Mouse (Mus musculus) limb, embryonic 13.5 days (tissue): ENCODE data around the gene Th. TPM values are rescaled to one million over a fixed set of nuclear protein-coding genes. Genes with fewer than 3 reads are reported as not detected.

Experiments
- ATAC-seq: fragments of 200-750 bp; cut with Nextera tagmentation; 2 replicates; pipeline ENCODE4 v1.8.0; 2017; ENCODE audit warnings: low read depth, moderate number of reproducible peaks, moderate TSS enrichment; ENCODE audit not compliant: low FRiP score
- H3K27ac ChIP-seq: fragments of 300-500 bp; sonication (generic); 2 replicates; pipeline ENCODE4 v1.5.1; 2015; ENCODE audit warnings: inconsistent platforms, mild to moderate bottlenecking, moderate library complexity
- H3K27me3 ChIP-seq: fragments of 300-500 bp; sonication (generic); 2 replicates; pipeline ENCODE4 v1.6.1; 2015; ENCODE audit warnings: mild to moderate bottlenecking, inconsistent platforms
- H3K36me3 ChIP-seq: fragments of 300-500 bp; sonication (generic); 2 replicates; pipeline ENCODE4 v1.6.1; 2015; ENCODE audit warnings: inconsistent platforms, mild to moderate bottlenecking, moderate library complexity
- H3K4me1 ChIP-seq: fragments of 300-500 bp; sonication (generic); 2 replicates; pipeline ENCODE4 v1.6.1; 2015; ENCODE audit warnings: inconsistent platforms
- H3K4me2 ChIP-seq: fragments of 300-500 bp; sonication (generic); replicated peaks from 2 replicates; pipeline ENCODE4 v1.6.1; 2015; ENCODE audit warnings: inconsistent platforms, mild to moderate bottlenecking, moderate library complexity
- H3K4me3 ChIP-seq: fragments of 300-500 bp; sonication (generic); 2 replicates; pipeline ENCODE4 v1.5.1; 2015; ENCODE audit warnings: moderate library complexity, mild to moderate bottlenecking, inconsistent platforms
- H3K9ac ChIP-seq: fragments of 300-500 bp; sonication (generic); 2 replicates; pipeline ENCODE4 v1.6.1; 2015; ENCODE audit warnings: mild to moderate bottlenecking, inconsistent platforms
- H3K9me3 ChIP-seq: fragments of 300-500 bp; sonication (generic); 2 replicates; pipeline ENCODE4 v1.6.1; 2016; ENCODE audit warnings: inconsistent platforms
- WGBS: fragments of 180-500 bp; shearing (Covaris S2); methylation state at CpG from one replicate; pipeline ENCODE4 v1.1.7; 2015; 5-methylcytosine and 5-hydroxymethylcytosine counted together
- polyA plus RNA-seq: library from polyadenylated mRNA; unstranded; fragments of >200 nt; fragmentation: Nextera tagmentation; extraction: Ambion mirVana; gene quantifications from 2 replicates; pipeline ENCODE4 v1.2.1, GENCODE M21; 2015

The Th gene
- polyA plus RNA-seq, 1 experiment from 2014 or later, result 0.46 TPM

GRCm38 (mm10) chr7:142927293-142927692 is 3.6 kb downstream of the Th start:
- ATAC-seq, result no peak
- Histone ChIP-seq H3K4me1 (no peaks in the 10 kb centered on the region), H3K36me3 (no peaks in the 10 kb centered on the region), H3K4me2 (no peak overlapping the region), H3K27ac (no peak overlapping the region), H3K9ac (no peak overlapping the region), H3K4me3 (no peak overlapping the region), H3K9me3 (no peaks in the 10 kb centered on the region), H3K27me3 (no peaks in the 10 kb centered on the region)
- 71% methylated on average over 8 of the region's 8 CpGs for WGBS

GRCm38 (mm10) chr7:142918641-142919628 is 12.0 kb downstream of the Th start:
- H3K4me1 ChIP-seq, result no peaks in the 10 kb centered on the region
- H3K27me3 ChIP-seq, result no peaks in the 10 kb centered on the region
- 32% methylated on average over 8 of the region's 8 CpGs for WGBS
- H3K9ac ChIP-seq, result 0 out of 2 replicates have a peak overlapping the region, but pooled peaks have one; percentile 4
- H3K9me3 ChIP-seq, result no peaks in the 10 kb centered on the region
- no peak overlapping the region for H3K4me3 ChIP-seq
- peak; percentile 86 for ATAC-seq
- no peak overlapping the region for H3K27ac ChIP-seq
- no peak overlapping the region for H3K4me2 ChIP-seq
- H3K36me3 ChIP-seq, result no peaks in the 10 kb centered on the region

GRCm38 (mm10) chr7:142917659-142918058 is 13.3 kb downstream of the Th start:
- Histone ChIP-seq H3K9me3 (no peaks in the 10 kb centered on the region), H3K9ac (peak overlapping the region; percentile 8; the same call in 1 of the 2 replicates), H3K4me1 (no peaks in the 10 kb centered on the region), H3K27ac (no peak overlapping the region), H3K4me3 (no peak overlapping the region), H3K27me3 (no peaks in the 10 kb centered on the region), H3K4me2 (no peak overlapping the region), H3K36me3 (no peaks in the 10 kb centered on the region)
- 84% methylated on average over 5 of the region's 5 CpGs for WGBS
- no peak for ATAC-seq

GRCm38 (mm10) chr7:142916178-142916577 is 14.8 kb downstream of the Th start:
- Histone ChIP-seq H3K27ac (no peak overlapping the region), H3K4me2 (no peak overlapping the region), H3K4me3 (no peak overlapping the region), H3K9me3 (no peaks in the 10 kb centered on the region), H3K9ac (no peak overlapping the region), H3K27me3 (no peaks in the 10 kb centered on the region), H3K36me3 (no peaks in the 10 kb centered on the region), H3K4me1 (no peaks in the 10 kb centered on the region)
- ATAC-seq, result no peak
- WGBS, result 52% methylated on average over 8 of the region's 8 CpGs

GRCm38 (mm10) chr7:142911682-142912081 is 19.2 kb downstream of the Th start:
- Histone ChIP-seq H3K9ac (no peak overlapping the region), H3K4me3 (no peak overlapping the region), H3K27me3 (no peaks in the 10 kb centered on the region), H3K36me3 (no peaks in the 10 kb centered on the region), H3K4me2 (no peak overlapping the region), H3K9me3 (no peaks in the 10 kb centered on the region), H3K4me1 (no peaks in the 10 kb centered on the region), H3K27ac (no peak overlapping the region)
- ATAC-seq, result no peak
- 93% methylated on average over 2 of the region's 2 CpGs for WGBS

GRCm38 (mm10) chr7:142910104-142910503 is 20.8 kb downstream of the Th start:
- Histone ChIP-seq H3K36me3 (no peaks in the 10 kb centered on the region), H3K9ac (no peak overlapping the region), H3K4me3 (no peak overlapping the region), H3K9me3 (no peaks in the 10 kb centered on the region), H3K4me1 (no peaks in the 10 kb centered on the region), H3K27me3 (no peaks in the 10 kb centered on the region), H3K4me2 (no peak overlapping the region), H3K27ac (no peak overlapping the region)
- ATAC-seq, result no peak
- WGBS, result 74% methylated on average over 2 of the region's 2 CpGs

GRCm38 (mm10) chr7:142909622-142910021 is 21.3 kb downstream of the Th start:
- no peak overlapping the region for H3K27ac ChIP-seq
- no peak overlapping the region for H3K4me2 ChIP-seq
- no peaks in the 10 kb centered on the region for H3K27me3 ChIP-seq

GRCm38 (mm10) chr7:142905606-142906005 is 25.3 kb downstream of the Th start:
- H3K9me3 ChIP-seq, result no peaks in the 10 kb centered on the region
- 61% methylated on average over 5 of the region's 5 CpGs for WGBS
- H3K36me3 ChIP-seq, result no peaks in the 10 kb centered on the region
- no peak for ATAC-seq
- H3K4me2 ChIP-seq, result no peak overlapping the region
- no peak overlapping the region for H3K4me3 ChIP-seq
- H3K27me3 ChIP-seq, result no peaks in the 10 kb centered on the region
- no peak overlapping the region for H3K27ac ChIP-seq
- H3K9ac ChIP-seq, result no peak overlapping the region
- H3K4me1 ChIP-seq, result peaks cover 20% of the 10 kb centered on the region

More at GRCm38 (mm10) chr7:142909622-142910021, 21.3 kb downstream of the Th start:
- H3K4me1 ChIP-seq, result no peaks in the 10 kb centered on the region
- H3K9ac ChIP-seq, result no peak overlapping the region
- no peak for ATAC-seq
- H3K4me3 ChIP-seq, result no peak overlapping the region
- no peaks in the 10 kb centered on the region for H3K9me3 ChIP-seq
- 37% methylated on average over 2 of the region's 2 CpGs for WGBS
- H3K36me3 ChIP-seq, result no peaks in the 10 kb centered on the region

GRCm38 (mm10) chr7:142904331-142904730 is 26.6 kb downstream of the Th start:
- WGBS, result 33% methylated on average over 7 of the region's 7 CpGs
- no peak for ATAC-seq
- Histone ChIP-seq H3K9ac (no peak overlapping the region), H3K4me1 (peaks cover 20% of the 10 kb centered on the region), H3K4me2 (no peak overlapping the region), H3K9me3 (no peaks in the 10 kb centered on the region), H3K4me3 (no peak overlapping the region), H3K27ac (no peak overlapping the region), H3K36me3 (no peaks in the 10 kb centered on the region), H3K27me3 (peaks cover 7% of the 10 kb centered on the region; the same call in 1 of the 2 replicates)

GRCm38 (mm10) chr7:142902931-142903330 is 28.0 kb downstream of the Th start:
- no peak for ATAC-seq
- 19% methylated on average over 4 of the region's 4 CpGs for WGBS
- Histone ChIP-seq H3K4me3 (no peak overlapping the region), H3K4me2 (no peak overlapping the region), H3K9me3 (no peaks in the 10 kb centered on the region), H3K9ac (no peak overlapping the region), H3K27ac (no peak overlapping the region; the same call in 1 of the 2 replicates), H3K36me3 (no peaks in the 10 kb centered on the region), H3K4me1 (peaks cover 20% of the 10 kb centered on the region), H3K27me3 (peaks cover 15% of the 10 kb centered on the region)

- no peak overlapping the region for H3K9ac ChIP-seq
- peaks cover 17% of the 10 kb centered on the region for H3K27me3 ChIP-seq
- 61% methylated on average over 7 of the region's 7 CpGs for WGBS
- no peak overlapping the region for H3K27ac ChIP-seq
- no peak overlapping the region for H3K4me3 ChIP-seq
- no peaks in the 10 kb centered on the region for H3K36me3 ChIP-seq
- no peaks in the 10 kb centered on the region for H3K9me3 ChIP-seq
- no peak overlapping the region for H3K4me2 ChIP-seq
- ATAC-seq, result no peak
- H3K4me1 ChIP-seq, result peaks cover 20% of the 10 kb centered on the region
Measured at GRCm38 (mm10) chr7:142901774-142902173, 29.2 kb downstream of the Th start.

GRCm38 (mm10) chr7:142899872-142900271 is 31.1 kb downstream of the Th start:
- H3K27me3 ChIP-seq, result peaks cover 17% of the 10 kb centered on the region
- no peak overlapping the region for H3K4me3 ChIP-seq
- H3K9me3 ChIP-seq, result no peaks in the 10 kb centered on the region
- no peak overlapping the region for H3K9ac ChIP-seq
- no peak overlapping the region for H3K27ac ChIP-seq
- WGBS, result 61% methylated on average over 19 of the region's 19 CpGs
- H3K4me2 ChIP-seq, result no peak overlapping the region
- peaks cover 28% of the 10 kb centered on the region for H3K4me1 ChIP-seq
- no peak for ATAC-seq
- H3K36me3 ChIP-seq, result no peaks in the 10 kb centered on the region
